Mouse (Mus musculus): ENCODE results near the gene Grb7. TPM values are rescaled to one million over a fixed set of nuclear protein-coding genes. Genes with fewer than 3 reads are reported as not detected.
A peak's percentile ranks its signal among the peaks of the same experiment; 100 is the strongest.

The Grb7 gene
- under 1 TPM in 1 of 2 experiments, not detected in 1; 0.36 TPM for total RNA-seq (2021)
- long read RNA-seq, experiment 1: 0 reads
- long read RNA-seq, experiment 2: 0 reads

GRCm38 (mm10) chr11:98446213-98446561 lies at the start of gene Grb7:
TSS of gene Grb7 (plus strand) at chr11:98446394.
- intact Hi-C loops (cut with DNase I): no loop called here
- DNase-seq: no peak

DNA sequence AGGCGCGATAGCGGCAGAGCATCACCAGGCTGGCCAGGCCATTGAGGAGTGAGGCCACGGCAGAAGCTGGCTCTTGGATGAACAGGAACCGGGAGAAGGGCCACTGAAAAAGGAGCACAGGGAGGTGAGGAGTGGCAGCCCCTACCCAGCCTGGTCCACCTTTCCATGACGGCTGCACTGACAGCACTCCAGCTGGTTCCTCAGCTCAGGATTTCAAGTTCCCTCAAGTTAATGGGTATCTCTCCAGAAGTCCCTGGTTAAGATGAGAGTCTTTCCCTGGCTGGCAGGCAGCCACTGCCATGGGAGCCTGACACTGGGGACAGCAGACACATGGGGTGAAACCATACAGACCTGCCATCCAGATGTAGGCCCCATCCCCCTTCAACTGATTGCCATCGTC lies 48.2 kb upstream of the Grb7 start:
- DNase-seq: no peak
- intact Hi-C loops (cut with DNase I): no loop called here

DNA sequence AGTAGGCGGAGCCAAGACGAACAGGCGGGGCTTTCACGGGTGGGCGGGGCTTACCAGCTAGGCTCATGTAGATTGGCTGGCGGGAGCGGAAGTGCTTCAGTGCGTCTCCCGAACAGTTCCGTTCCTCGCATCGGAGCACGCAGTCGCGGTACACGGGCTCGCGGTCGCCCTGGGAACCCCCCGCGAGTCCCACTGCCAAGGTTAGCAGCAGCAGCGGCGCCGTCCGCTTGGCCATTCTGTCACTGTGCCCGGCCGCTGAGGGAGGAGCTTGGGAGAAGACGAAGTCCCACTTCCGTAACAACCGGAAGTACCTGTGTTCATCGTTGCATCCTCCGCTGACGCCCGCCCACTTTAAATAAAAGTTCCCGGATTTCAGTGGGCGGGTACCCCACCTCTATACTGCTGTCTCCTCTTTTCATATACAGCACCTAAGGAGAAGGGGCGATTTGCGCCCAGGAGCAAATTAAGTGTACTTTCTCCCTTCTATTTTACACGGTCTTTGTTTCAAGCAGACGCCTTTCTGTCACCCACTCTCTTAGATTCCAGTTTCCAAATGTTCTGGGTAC lies 46.0 kb upstream of the Grb7 start, which contains the start of gene Pgap3:
TSS of gene Pgap3 (minus strand) at position 330 of the 566 bp plus-strand sequence.
- peak; percentile 82 to 84 for DNase-seq
- intact Hi-C loops (cut with DNase I): loop anchor here (5.0 kb wide), 1 partner anchor 37 kb away; the partner anchor contains the start of gene Mien1

DNA sequence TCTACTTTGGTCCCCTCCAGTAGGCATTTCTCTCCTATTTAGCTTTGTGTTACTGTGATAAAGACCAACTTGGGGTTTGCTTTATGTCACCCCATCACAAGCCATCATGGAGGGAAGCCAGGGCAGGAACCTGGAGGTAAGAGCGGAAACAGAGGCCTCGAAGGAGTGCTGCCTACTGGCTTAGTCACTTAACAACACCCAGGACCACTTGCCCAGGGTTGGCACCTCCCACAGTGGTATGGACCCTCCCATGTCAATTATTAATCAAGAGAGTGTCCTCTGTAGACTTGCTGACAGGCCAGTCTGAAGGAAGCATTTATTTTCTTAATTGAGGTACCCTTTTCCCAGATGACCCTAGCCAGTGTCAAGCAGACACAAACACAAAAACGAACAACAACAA lies 45.4 kb upstream of the Grb7 start:
- intact Hi-C loops (cut with DNase I): loop anchor here (5.0 kb wide), 1 partner anchor 36 kb away; the partner anchor contains the start of gene Mien1

GRCm38 (mm10) chr11:98406621-98407020 lies 39.6 kb upstream of the Grb7 start:
- no peak for DNase-seq
- intact Hi-C loops (cut with DNase I): no loop called here

More for the DNA sequence above, 45.4 kb upstream of the Grb7 start:
- DNase-seq: no peak

GRCm38 (mm10) chr11:98408872-98409271 lies 37.3 kb upstream of the Grb7 start:
- DNase-seq: no peak
- intact Hi-C loops (cut with DNase I): no loop called here

GRCm38 (mm10) chr11:98409341-98409822 lies 36.8 kb upstream of the Grb7 start:
- intact Hi-C loops (cut with DNase I): no loop called here
- peak in 1 of 2 experiments; percentile 42 for DNase-seq

GRCm38 (mm10) chr11:98412273-98412796 lies 33.9 kb upstream of the Grb7 start, which contains the start of gene Erbb2:
TSS of gene Erbb2 (plus strand) at chr11:98412470.
- peak; percentile 76 to 80 for DNase-seq
- intact Hi-C loops (cut with DNase I): loop anchor here (2.0 kb wide), 1 partner anchor 26 kb away; the partner anchor contains the start of gene Mien1

GRCm38 (mm10) chr11:98412797-98413301 lies 33.3 kb upstream of the Grb7 start:
- intact Hi-C loops (cut with DNase I): loop anchor here (2.0 kb wide), 1 partner anchor 26 kb away; the partner anchor contains the start of gene Mien1
- peak; percentile 39 to 46 for DNase-seq

GRCm38 (mm10) chr11:98413731-98414130 lies 32.5 kb upstream of the Grb7 start:
- intact Hi-C loops (cut with DNase I): loop anchor here (2.0 kb wide), 1 partner anchor 25 kb away; the partner anchor contains the start of gene Mien1
- DNase-seq: no peak

DNA sequence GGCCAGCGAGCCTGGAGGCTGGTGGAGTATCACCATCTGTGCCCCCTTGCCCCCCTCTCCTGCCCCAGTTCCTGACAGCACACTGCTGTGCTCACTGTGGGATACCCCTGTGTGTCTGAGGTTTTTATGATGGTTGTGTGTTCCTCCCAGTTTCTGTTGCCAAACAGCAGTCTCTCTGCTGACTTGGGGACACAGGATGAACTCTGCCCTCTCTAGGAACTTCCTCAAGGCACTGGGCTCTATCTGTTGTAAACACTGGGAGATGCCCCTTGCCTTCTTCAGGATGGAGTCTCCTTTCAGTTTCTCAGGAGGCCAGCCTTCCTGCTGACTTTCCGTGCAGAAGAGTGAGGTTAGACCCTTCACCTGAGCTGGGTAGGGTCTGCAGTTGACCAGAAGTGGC lies 32.0 kb upstream of the Grb7 start:
- intact Hi-C loops (cut with DNase I): no loop called here
- DNase-seq: no peak

DNA sequence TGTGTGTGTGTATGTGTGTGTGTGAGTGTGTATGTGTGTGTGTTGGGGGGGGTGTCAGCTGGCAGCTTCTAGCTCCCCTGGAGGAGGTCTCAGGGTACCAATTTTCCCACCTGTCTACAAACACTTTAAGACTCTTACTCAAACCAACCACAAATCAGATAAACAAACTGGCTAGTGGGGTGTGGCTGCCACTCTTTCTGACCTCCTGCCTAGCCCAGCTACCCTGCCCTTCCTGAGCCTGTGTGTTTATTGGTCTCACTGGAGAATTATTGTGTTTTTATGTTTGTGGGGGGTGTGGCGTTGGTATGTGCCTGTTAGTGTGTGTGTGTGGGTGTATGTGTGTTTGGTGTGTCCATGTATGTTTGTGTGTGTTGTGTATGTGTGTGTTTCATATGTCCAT lies 29.1 kb upstream of the Grb7 start:
- intact Hi-C loops (cut with DNase I): no loop called here

GRCm38 (mm10) chr11:98418273-98418672 lies 27.9 kb upstream of the Grb7 start:
- intact Hi-C loops (cut with DNase I): no loop called here
- DNase-seq: no peak

More for the DNA sequence above, 29.1 kb upstream of the Grb7 start:
- no peak for DNase-seq

DNA sequence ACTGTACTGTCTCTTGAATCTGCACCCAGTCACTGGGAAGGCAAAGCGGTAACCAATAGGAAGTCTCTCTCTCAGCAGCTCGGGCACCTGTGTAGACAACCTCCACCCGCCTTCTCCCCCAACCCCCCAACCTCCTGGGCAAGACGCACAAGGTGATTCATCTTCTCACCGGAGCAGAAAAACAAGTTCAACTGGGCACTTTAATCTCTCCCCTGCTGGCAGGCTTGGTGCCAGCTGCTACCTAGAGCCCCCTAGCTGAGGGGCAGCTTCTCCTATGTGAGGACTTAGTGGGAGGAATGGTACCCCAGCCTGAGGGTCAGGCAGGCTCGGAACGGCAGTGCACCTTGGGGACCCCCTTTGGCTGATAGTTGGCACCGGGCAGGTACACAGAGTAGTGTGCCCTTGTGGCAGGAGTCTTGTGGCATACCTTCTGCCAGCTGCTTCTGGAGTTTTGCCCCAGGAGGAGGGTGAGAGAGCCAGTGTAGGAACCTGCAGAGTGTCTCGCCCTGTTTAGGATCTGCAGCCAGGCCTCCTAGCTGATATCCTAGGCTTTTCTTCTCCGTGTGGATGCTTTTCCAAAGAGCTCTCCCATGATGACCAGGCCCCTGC lies 27.2 kb upstream of the Grb7 start:
- intact Hi-C loops (cut with DNase I): no loop called here
- no peak for DNase-seq

DNA sequence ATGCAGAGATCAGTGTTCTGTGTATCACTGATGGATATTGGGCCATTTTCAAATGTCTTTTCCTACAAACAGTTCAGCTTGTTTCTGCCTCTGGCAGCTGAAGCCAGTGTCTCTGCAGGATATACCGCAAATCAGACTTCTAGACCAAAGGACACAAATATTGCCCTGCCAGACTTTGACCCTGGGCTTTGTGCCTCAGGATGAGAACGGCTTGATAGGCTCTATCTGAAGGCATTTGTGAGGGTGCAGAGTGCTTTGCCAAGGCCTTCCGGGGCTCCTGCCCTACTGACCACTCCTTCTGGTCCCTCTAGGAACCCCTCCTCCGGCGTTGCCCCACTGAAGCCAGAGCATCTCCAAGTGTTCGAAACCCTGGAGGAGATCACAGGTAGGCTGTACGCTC lies 19.6 kb upstream of the Grb7 start:
- DNase-seq: no peak
- intact Hi-C loops (cut with DNase I): no loop called here

DNA sequence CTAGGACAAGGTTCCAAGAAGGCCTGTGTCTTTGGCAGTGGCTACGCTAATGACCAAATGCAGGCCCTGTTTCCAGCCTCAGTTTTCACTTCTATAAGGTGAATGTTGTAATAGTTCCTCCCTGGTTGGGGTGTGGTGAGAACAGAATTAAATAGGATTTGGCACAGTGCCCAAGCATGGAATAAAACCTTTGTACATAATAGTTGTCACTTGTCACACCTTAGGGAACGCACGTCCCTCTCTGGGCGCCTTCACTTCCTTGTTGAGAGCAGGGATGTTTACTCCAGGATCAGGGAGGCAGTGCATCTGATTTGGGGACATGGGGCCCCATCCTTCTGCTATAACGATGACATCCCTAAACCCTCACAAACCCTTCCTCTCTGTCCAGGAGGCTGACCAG lies 17.8 kb upstream of the Grb7 start:
- no peak for DNase-seq
- intact Hi-C loops (cut with DNase I): no loop called here

DNA sequence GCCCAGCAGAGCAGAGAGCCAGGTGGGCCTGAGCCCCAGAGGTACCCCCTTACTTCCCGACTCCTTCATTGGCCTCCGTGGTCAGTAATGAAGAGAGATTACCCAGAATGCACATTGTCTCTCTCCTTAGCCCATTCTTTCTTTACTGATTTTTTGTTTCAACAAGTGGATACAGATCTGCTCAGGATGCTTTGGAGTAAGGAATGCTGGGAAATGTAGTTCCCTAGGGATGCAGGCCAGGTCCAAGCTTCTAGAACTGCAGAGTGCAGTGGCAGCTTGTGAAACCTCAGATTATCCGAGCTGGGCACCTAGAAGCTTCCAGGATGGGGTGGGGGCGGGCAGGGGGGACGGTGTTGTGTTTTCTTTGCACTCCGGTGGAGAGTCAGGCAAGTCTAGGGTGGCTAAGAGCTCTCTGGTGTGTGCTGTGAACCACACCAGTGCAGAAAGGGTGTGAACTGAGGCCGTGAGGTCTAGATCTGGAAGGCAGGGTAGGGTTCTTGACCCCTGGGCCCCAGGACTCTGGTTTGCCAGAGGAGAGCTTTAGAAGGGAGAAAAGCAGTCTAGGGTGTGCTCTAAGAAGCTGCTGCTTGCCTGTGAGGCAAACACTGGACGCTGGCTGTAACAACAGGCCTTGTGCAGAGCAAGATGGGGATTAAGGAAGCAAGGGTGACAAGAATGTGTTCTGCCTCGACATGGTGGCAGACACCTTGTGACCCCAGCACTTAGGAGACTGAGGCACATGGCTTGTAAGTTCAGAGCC lies 14.3 kb upstream of the Grb7 start:
- intact Hi-C loops (cut with DNase I): no loop called here
- no peak for DNase-seq

DNA sequence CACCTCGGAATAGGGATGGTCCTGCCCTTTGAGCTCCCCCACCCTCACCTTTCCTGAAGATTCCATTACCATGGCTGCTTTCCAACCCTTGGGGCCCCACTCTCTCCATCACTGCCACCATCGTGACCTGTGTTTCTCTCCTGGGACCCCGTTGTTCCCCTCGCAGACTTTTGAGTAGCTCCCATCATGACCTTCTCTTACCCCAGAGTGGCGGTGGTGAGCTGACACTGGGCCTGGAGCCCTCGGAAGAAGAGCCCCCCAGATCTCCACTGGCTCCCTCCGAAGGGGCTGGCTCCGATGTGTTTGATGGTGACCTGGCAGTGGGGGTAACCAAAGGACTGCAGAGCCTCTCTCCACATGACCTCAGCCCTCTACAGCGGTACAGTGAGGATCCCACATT lies 10.5 kb upstream of the Grb7 start:
- DNase-seq: no peak
- intact Hi-C loops (cut with DNase I): loop anchor here (5.0 kb wide), 1 partner anchor 33 kb away; the partner anchor contains the start of gene Pgap3

GRCm38 (mm10) chr11:98437441-98437840 lies 8.8 kb upstream of the Grb7 start:
- intact Hi-C loops (cut with DNase I): loop anchor here (5.0 kb wide), 1 partner anchor 35 kb away; the partner anchor contains the start of gene Pgap3
- no peak for DNase-seq

Data from heart, postnatal 14 days (tissue).